Mouse (Mus musculus): ENCODE results near the gene Kank2. TPM values are rescaled to one million over a fixed set of nuclear protein-coding genes. Genes with fewer than 3 reads are reported as not detected.

Kank2 gene
- polyA plus RNA-seq, 1 experiment from 2014 or later: 9.9 TPM

GRCm38 (mm10) chr9:21831558-21832240 lies 33.2 kb upstream of the Kank2 start:
- no peak for ATAC-seq (ENCODE audit: low FRiP score, low read depth)
- H3K27ac ChIP-seq (replicated peaks): no peak overlapping the region
- H3K36me3 ChIP-seq: 0 out of 2 replicates have a peak, but pooled peaks cover 13% of the 10 kb centered on the region
- H3K4me2 ChIP-seq (replicated peaks): no peak overlapping the region
- H3K9me3 ChIP-seq: no peaks in the 10 kb centered on the region
- H3K9ac ChIP-seq (replicated peaks): no peak overlapping the region
- no peak overlapping the region for H3K4me3 ChIP-seq
- whole genome bisulfite sequencing: 90% methylated on average over 19 of the region's 20 CpGs
- no peaks in the 10 kb centered on the region for H3K4me1 ChIP-seq
- H3K27me3 ChIP-seq: no peaks in the 10 kb centered on the region

- WGBS: 88% methylated on average over 11 of the region's 11 CpGs
- H3K27me3 ChIP-seq: no peaks in the 10 kb centered on the region
- no peak overlapping the region for H3K4me3 ChIP-seq
- H3K36me3 ChIP-seq: 0 out of 2 replicates have a peak, but pooled peaks cover 13% of the 10 kb centered on the region
- H3K27ac ChIP-seq (replicated peaks): no peak overlapping the region
- H3K9me3 ChIP-seq: no peaks in the 10 kb centered on the region
- ATAC-seq (ENCODE audit: low FRiP score, low read depth): no peak
- H3K4me1 ChIP-seq: no peaks in the 10 kb centered on the region
- H3K4me2 ChIP-seq (replicated peaks): no peak overlapping the region
- H3K9ac ChIP-seq (replicated peaks): no peak overlapping the region
These were observed 32.4 kb upstream of the Kank2 start for GRCm38 (mm10) chr9:21830936-21831335.

- H3K4me3 ChIP-seq: no peak overlapping the region
- WGBS: 87% methylated on average over 5 of the region's 5 CpGs
- no peak overlapping the region for H3K4me2 ChIP-seq (replicated peaks)
- H3K9ac ChIP-seq (replicated peaks): no peak overlapping the region
- ATAC-seq (ENCODE audit: low FRiP score, low read depth): no peak
- H3K9me3 ChIP-seq: no peaks in the 10 kb centered on the region
- no peak overlapping the region for H3K27ac ChIP-seq (replicated peaks)
- no peaks in the 10 kb centered on the region for H3K27me3 ChIP-seq
- H3K36me3 ChIP-seq: 0 out of 2 replicates have a peak, but pooled peaks cover 11% of the 10 kb centered on the region
- H3K4me1 ChIP-seq: no peaks in the 10 kb centered on the region
These were observed 31.9 kb upstream of the Kank2 start for GRCm38 (mm10) chr9:21830461-21830850.

GRCm38 (mm10) chr9:21829834-21830460 lies 31.4 kb upstream of the Kank2 start:
- WGBS: 93% methylated on average over 14 of the region's 14 CpGs
- Histone ChIP-seq H3K36me3 (0 out of 2 replicates have a peak, but pooled peaks cover 9% of the 10 kb centered on the region), H3K4me3 (no peak overlapping the region), H3K4me2 (replicated peaks) (no peak overlapping the region), H3K27me3 (no peaks in the 10 kb centered on the region), H3K9ac (replicated peaks) (no peak overlapping the region), H3K9me3 (no peaks in the 10 kb centered on the region), H3K27ac (replicated peaks) (no peak overlapping the region), H3K4me1 (no peaks in the 10 kb centered on the region)
- ATAC-seq (ENCODE audit: low FRiP score, low read depth): no peak

GRCm38 (mm10) chr9:21824366-21824765 lies 25.8 kb upstream of the Kank2 start:
- Histone ChIP-seq H3K36me3 (0 out of 2 replicates have a peak, but pooled peaks cover 3% of the 10 kb centered on the region), H3K4me1 (no peaks in the 10 kb centered on the region), H3K27me3 (no peaks in the 10 kb centered on the region), H3K9ac (replicated peaks) (no peak overlapping the region), H3K9me3 (no peaks in the 10 kb centered on the region), H3K4me3 (no peak overlapping the region), H3K27ac (replicated peaks) (no peak overlapping the region), H3K4me2 (replicated peaks) (no peak overlapping the region)
- 61% methylated on average over 10 of the region's 10 CpGs for WGBS
- no peak for ATAC-seq (ENCODE audit: low FRiP score, low read depth)

- Histone ChIP-seq H3K36me3 (no peaks in the 10 kb centered on the region), H3K4me1 (no peaks in the 10 kb centered on the region), H3K4me3 (no peak overlapping the region), H3K27me3 (no peaks in the 10 kb centered on the region), H3K9ac (replicated peaks) (no peak overlapping the region), H3K4me2 (replicated peaks) (no peak overlapping the region), H3K27ac (replicated peaks) (no peak overlapping the region), H3K9me3 (no peaks in the 10 kb centered on the region)
- WGBS: 76% methylated on average over 4 of the region's 4 CpGs
- no peak for ATAC-seq (ENCODE audit: low FRiP score, low read depth)
These were observed 25.4 kb upstream of the Kank2 start for GRCm38 (mm10) chr9:21823957-21824356.

- H3K27me3 ChIP-seq: no peaks in the 10 kb centered on the region
- no peaks in the 10 kb centered on the region for H3K36me3 ChIP-seq
- no peak overlapping the region for H3K4me3 ChIP-seq
- H3K4me2 ChIP-seq (replicated peaks): no peak overlapping the region
- no peaks in the 10 kb centered on the region for H3K4me1 ChIP-seq
- no peak overlapping the region for H3K27ac ChIP-seq (replicated peaks)
- ATAC-seq (ENCODE audit: low FRiP score, low read depth): no peak
- no peak overlapping the region for H3K9ac ChIP-seq (replicated peaks)
- WGBS: 85% methylated on average over 6 of the region's 6 CpGs
- no peaks in the 10 kb centered on the region for H3K9me3 ChIP-seq
These were observed 24.1 kb upstream of the Kank2 start for GRCm38 (mm10) chr9:21822686-21823085.

- Histone ChIP-seq H3K36me3 (no peaks in the 10 kb centered on the region), H3K27ac (replicated peaks) (no peak overlapping the region), H3K4me2 (replicated peaks) (no peak overlapping the region), H3K4me1 (no peaks in the 10 kb centered on the region), H3K9me3 (no peaks in the 10 kb centered on the region), H3K4me3 (no peak overlapping the region), H3K27me3 (no peaks in the 10 kb centered on the region), H3K9ac (replicated peaks) (no peak overlapping the region)
- ATAC-seq (ENCODE audit: low FRiP score, low read depth): no peak
- WGBS: 92% methylated on average over 12 of the region's 12 CpGs
These were observed 21.6 kb upstream of the Kank2 start for GRCm38 (mm10) chr9:21820183-21820582.

- no peaks in the 10 kb centered on the region for H3K27me3 ChIP-seq
- no peaks in the 10 kb centered on the region for H3K4me1 ChIP-seq
- ATAC-seq (ENCODE audit: low FRiP score, low read depth): no peak
- no peak overlapping the region for H3K27ac ChIP-seq (replicated peaks)
- H3K4me3 ChIP-seq: no peak overlapping the region
- H3K36me3 ChIP-seq: no peaks in the 10 kb centered on the region
- H3K4me2 ChIP-seq (replicated peaks): no peak overlapping the region
- WGBS: 100% methylated on average over 2 of the region's 2 CpGs
- H3K9ac ChIP-seq (replicated peaks): no peak overlapping the region
- H3K9me3 ChIP-seq: no peaks in the 10 kb centered on the region
These were observed 20.7 kb upstream of the Kank2 start for GRCm38 (mm10) chr9:21819181-21819729.

- no peak for ATAC-seq (ENCODE audit: low FRiP score, low read depth)
- Histone ChIP-seq H3K36me3 (0 out of 2 replicates have a peak, but pooled peaks cover under 1% of the 10 kb centered on the region), H3K27ac (replicated peaks) (no peak overlapping the region), H3K4me3 (no peak overlapping the region), H3K9ac (replicated peaks) (no peak overlapping the region), H3K27me3 (no peaks in the 10 kb centered on the region), H3K9me3 (no peaks in the 10 kb centered on the region), H3K4me2 (replicated peaks) (no peak overlapping the region), H3K4me1 (no peaks in the 10 kb centered on the region)
- 95% methylated on average over 6 of the region's 6 CpGs for WGBS
These were observed 20.0 kb upstream of the Kank2 start for GRCm38 (mm10) chr9:21818561-21818960.

- Histone ChIP-seq H3K9ac (replicated peaks) (no peak overlapping the region), H3K27ac (replicated peaks) (no peak overlapping the region), H3K27me3 (no peaks in the 10 kb centered on the region), H3K36me3 (0 out of 2 replicates have a peak, but pooled peaks cover 5% of the 10 kb centered on the region), H3K4me2 (replicated peaks) (no peak overlapping the region), H3K9me3 (no peaks in the 10 kb centered on the region), H3K4me1 (no peaks in the 10 kb centered on the region), H3K4me3 (no peak overlapping the region)
- ATAC-seq (ENCODE audit: low FRiP score, low read depth): no peak
- 79% methylated on average over 4 of the region's 4 CpGs for WGBS
These were observed 19.6 kb upstream of the Kank2 start for GRCm38 (mm10) chr9:21818125-21818524.

- H3K27ac ChIP-seq (replicated peaks): no peak overlapping the region
- H3K4me2 ChIP-seq (replicated peaks): no peak overlapping the region
- no peak overlapping the region for H3K9ac ChIP-seq (replicated peaks)
- 0 out of 2 replicates have a peak, but pooled peaks cover 5% of the 10 kb centered on the region for H3K36me3 ChIP-seq
- H3K9me3 ChIP-seq: no peaks in the 10 kb centered on the region
- WGBS: 70% methylated on average over 9 of the region's 9 CpGs
- H3K27me3 ChIP-seq: no peaks in the 10 kb centered on the region
- no peak for ATAC-seq (ENCODE audit: low FRiP score, low read depth)
- no peak overlapping the region for H3K4me3 ChIP-seq
- no peaks in the 10 kb centered on the region for H3K4me1 ChIP-seq
These were observed 18.3 kb upstream of the Kank2 start for GRCm38 (mm10) chr9:21816716-21817305.
